Mouse (Mus musculus): ENCODE data around the gene Bcl2l13. TPM values are rescaled to one million over a fixed set of nuclear protein-coding genes. Genes with fewer than 3 reads are reported as not detected.

Gene Bcl2l13
- polyA plus RNA-seq, 1 experiment from 2014 or later: 19.6 TPM

DNA sequence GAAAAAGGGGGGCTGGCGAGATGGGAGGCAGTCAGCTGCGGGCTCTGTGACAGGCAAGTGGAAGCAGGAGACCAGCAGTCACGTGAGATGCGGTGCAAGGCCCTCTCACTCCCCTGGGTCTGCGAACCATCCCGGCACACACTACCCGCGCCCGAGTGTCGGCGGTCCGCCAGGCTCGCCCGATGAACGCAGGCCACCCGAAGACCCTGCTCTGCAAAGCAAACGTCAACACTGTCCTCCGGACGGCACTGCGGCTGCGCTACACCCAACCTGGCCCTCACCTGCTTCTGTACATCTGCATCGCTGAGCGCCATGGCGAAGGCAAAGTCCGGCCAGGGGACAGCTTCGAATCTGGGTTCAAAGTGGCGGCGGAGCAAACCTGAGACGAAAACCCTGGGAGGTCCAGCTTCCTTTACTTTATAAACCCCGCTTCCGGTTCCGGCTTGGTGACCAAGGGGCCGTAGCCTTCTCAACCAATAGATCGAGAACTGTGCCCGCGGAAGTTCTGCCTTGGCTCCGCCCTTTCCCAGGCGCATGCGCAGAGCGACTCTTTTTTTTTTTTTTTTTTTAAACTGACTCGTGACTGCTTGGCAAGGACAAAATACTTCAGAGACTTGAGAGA is 13.6 kb upstream of the Bcl2l13 start, which contains the start of gene Atp6v1e1:
Atp6v1e1 (minus strand) TSS at position 487 of the 622 bp plus-strand sequence.
- under 1% methylated on average over 41 of the region's 41 CpGs for WGBS
- peaks cover 15% of the 10 kb centered on the region for H3K36me3 ChIP-seq (ENCODE audit: control insufficient read depth, insufficient read depth, low read length)
- no peaks in the 10 kb centered on the region for H3K9me3 ChIP-seq (ENCODE audit: control insufficient read depth, low read length)
- H3K4me2 ChIP-seq (ENCODE audit: low read depth, low read length): peak within 1 kb of the TSS; percentile 78
- peaks cover 8% of the 10 kb centered on the region for H3K4me1 ChIP-seq (ENCODE audit: control insufficient read depth, insufficient read depth, low read length)
- no peaks in the 10 kb centered on the region for H3K27me3 ChIP-seq (replicated peaks; ENCODE audit: control insufficient read depth, insufficient read depth, low read length)
- peak within 1 kb of the TSS; percentile 94 for H3K27ac ChIP-seq (ENCODE audit: low read length)
- ATAC-seq: peak; percentile 98
- peak within 1 kb of the TSS; percentile 76 for H3K9ac ChIP-seq (ENCODE audit: low read depth, low read length)
- H3K4me3 ChIP-seq (ENCODE audit: low read length): peak within 1 kb of the TSS; percentile 78

DNA sequence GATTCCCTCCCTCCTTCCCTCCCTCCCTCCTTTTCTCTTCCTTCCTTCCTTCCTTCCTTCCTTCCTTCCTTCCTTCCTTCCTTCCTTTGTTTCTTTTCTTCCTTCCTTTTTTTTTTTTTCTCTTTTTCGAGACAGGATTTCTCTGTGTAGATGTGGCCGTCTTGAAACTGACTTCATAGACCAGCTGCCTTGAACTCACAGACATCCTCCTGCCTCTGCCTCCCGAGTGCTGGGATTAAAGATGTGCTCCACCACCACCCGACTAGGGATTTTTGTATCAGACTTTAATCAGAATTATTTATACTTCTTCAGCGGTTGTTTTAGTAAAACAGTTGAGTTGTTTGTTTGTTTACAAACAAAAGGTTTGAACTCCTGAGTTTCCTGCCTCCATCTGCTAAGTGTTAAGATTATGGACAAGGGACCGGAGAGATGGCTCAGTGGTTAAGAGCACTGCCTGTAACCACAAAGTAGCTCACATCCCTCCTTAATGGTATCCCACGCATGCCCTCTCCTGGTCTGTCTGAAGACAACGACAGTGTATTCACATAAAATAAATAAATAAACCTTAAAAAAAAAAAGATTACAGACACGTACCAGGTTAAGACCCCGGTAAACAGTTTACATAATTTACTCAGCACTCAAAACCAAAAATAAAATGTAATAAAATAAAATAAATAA is 12.9 kb upstream of the Bcl2l13 start:
- Histone ChIP-seq H3K27me3 (replicated peaks; ENCODE audit: control insufficient read depth, insufficient read depth, low read length) (no peaks in the 10 kb centered on the region), H3K4me2 (ENCODE audit: low read depth, low read length) (peak overlapping the region; percentile 39), H3K27ac (ENCODE audit: low read length) (peak overlapping the region; percentile 9; the same call in 1 of the 2 replicates), H3K4me3 (ENCODE audit: low read length) (peak overlapping the region; percentile 78; the same call in 1 of the 2 replicates), H3K36me3 (ENCODE audit: control insufficient read depth, insufficient read depth, low read length) (peaks cover 8% of the 10 kb centered on the region), H3K4me1 (ENCODE audit: control insufficient read depth, insufficient read depth, low read length) (peaks cover 8% of the 10 kb centered on the region), H3K9me3 (ENCODE audit: control insufficient read depth, low read length) (no peaks in the 10 kb centered on the region), H3K9ac (ENCODE audit: low read depth, low read length) (no peak overlapping the region)
- ATAC-seq: peak; percentile 18; the same call in 1 of the 2 replicates
- 66% methylated on average over 10 of the region's 10 CpGs for WGBS

DNA sequence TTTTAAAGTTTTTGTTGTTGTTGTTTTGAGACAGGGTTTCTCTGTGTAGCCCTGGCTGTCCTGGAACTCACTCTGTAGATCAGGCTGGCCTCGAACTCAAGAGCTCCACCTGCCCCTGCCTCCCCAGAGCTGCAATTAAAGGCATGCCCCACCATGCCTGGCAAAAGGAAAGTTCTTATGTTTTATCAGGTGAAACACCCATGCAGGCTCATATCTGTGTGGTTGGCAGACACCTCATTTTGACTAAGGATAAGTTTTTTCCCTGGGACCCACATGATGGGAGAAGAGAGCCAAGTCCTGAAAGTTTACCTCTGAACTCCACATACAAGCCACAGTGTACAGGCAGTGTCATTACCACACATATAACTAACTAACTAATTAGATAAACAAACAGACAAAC is 6.0 kb upstream of the Bcl2l13 start:
- no peak overlapping the region for H3K9ac ChIP-seq (ENCODE audit: low read depth, low read length)
- H3K4me3 ChIP-seq (ENCODE audit: low read length): no peak overlapping the region
- 62% methylated on average over 1 of the region's 1 CpGs for WGBS
- ATAC-seq: no peak; the same call in 1 of the 2 replicates
- H3K4me2 ChIP-seq (ENCODE audit: low read depth, low read length): no peak overlapping the region
- no peaks in the 10 kb centered on the region for H3K9me3 ChIP-seq (ENCODE audit: control insufficient read depth, low read length)
- no peak overlapping the region for H3K27ac ChIP-seq (ENCODE audit: low read length)
- no peaks in the 10 kb centered on the region for H3K4me1 ChIP-seq (ENCODE audit: control insufficient read depth, insufficient read depth, low read length)
- H3K27me3 ChIP-seq (replicated peaks; ENCODE audit: control insufficient read depth, insufficient read depth, low read length): no peaks in the 10 kb centered on the region
- H3K36me3 ChIP-seq (ENCODE audit: control insufficient read depth, insufficient read depth, low read length): no peaks in the 10 kb centered on the region

DNA sequence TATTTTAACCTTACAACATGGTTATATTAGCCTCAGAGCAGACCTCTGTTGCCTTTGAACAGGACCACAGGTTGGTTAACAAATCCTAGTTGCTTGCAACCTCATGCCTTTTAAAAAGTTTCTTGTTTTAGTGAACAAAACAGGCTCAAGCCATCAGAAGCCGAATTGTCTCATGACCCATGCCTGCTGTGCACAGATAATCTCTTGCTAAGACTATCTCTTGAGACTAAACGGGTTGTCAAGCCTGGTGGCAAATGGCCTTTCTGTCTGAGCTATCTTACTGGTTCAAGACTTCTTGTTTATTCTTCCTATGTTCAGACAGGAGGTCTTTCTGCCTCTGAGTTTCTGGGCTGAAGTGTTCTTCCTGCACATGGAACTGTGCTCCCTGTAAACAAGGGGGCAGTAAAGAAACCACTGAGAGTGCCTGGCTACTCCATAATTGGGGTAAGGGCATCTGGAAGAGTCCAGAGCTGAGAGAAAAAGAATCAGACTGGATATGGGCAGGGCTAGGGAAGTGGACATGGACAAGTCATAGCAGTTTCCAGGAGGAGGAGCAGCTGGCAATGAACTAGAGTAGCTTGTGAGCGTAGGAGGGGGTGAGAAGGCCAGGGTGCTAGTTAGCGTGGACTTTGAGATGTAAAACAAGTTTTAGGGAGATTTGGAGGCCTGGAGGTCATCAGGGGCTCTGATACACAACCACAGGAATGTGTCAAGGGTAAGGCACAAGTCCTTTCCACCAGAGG is 5.0 kb upstream of the Bcl2l13 start:
- H3K9me3 ChIP-seq (ENCODE audit: control insufficient read depth, low read length): no peaks in the 10 kb centered on the region
- ATAC-seq: no peak
- no peaks in the 10 kb centered on the region for H3K4me1 ChIP-seq (ENCODE audit: control insufficient read depth, insufficient read depth, low read length)

DNA sequence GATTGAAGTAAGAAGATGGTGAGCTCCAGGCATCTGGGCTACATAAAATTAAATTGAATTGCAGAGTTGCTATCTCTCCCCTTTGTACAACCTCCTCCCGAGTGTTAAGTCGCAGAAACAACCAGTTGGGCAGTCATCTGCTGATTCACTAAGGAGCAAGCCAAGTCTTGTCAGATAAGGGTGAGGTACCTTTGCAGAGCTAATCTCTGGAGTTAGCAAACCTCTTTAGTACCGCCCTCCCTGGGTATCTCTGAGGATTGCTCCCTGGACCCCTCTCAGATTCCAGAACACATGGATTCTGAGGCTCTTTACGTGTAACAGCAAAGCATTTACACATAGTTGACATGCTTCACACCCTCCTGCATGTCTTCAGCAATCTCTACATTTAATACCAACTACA is 3.9 kb upstream of the Bcl2l13 start:
- Histone ChIP-seq H3K36me3 (ENCODE audit: control insufficient read depth, insufficient read depth, low read length) (no peaks in the 10 kb centered on the region), H3K27ac (ENCODE audit: low read length) (no peak overlapping the region), H3K4me1 (ENCODE audit: control insufficient read depth, insufficient read depth, low read length) (peaks cover 2% of the 10 kb centered on the region; the same call in 1 of the 2 replicates), H3K9me3 (ENCODE audit: control insufficient read depth, low read length) (no peaks in the 10 kb centered on the region), H3K4me3 (ENCODE audit: low read length) (no peak overlapping the region), H3K9ac (ENCODE audit: low read depth, low read length) (no peak overlapping the region), H3K27me3 (replicated peaks; ENCODE audit: control insufficient read depth, insufficient read depth, low read length) (no peaks in the 10 kb centered on the region), H3K4me2 (ENCODE audit: low read depth, low read length) (no peak overlapping the region)
- 62% methylated on average over 4 of the region's 4 CpGs for WGBS
- ATAC-seq: no peak

More for the DNA sequence above, 5.0 kb upstream of the Bcl2l13 start:
- WGBS: 59% methylated on average over 4 of the region's 4 CpGs
- no peaks in the 10 kb centered on the region for H3K36me3 ChIP-seq (ENCODE audit: control insufficient read depth, insufficient read depth, low read length)
- H3K9ac ChIP-seq (ENCODE audit: low read depth, low read length): no peak overlapping the region
- H3K27me3 ChIP-seq (replicated peaks; ENCODE audit: control insufficient read depth, insufficient read depth, low read length): no peaks in the 10 kb centered on the region
- no peak overlapping the region for H3K4me3 ChIP-seq (ENCODE audit: low read length)
- no peak overlapping the region for H3K27ac ChIP-seq (ENCODE audit: low read length)
- H3K4me2 ChIP-seq (ENCODE audit: low read depth, low read length): no peak overlapping the region

DNA sequence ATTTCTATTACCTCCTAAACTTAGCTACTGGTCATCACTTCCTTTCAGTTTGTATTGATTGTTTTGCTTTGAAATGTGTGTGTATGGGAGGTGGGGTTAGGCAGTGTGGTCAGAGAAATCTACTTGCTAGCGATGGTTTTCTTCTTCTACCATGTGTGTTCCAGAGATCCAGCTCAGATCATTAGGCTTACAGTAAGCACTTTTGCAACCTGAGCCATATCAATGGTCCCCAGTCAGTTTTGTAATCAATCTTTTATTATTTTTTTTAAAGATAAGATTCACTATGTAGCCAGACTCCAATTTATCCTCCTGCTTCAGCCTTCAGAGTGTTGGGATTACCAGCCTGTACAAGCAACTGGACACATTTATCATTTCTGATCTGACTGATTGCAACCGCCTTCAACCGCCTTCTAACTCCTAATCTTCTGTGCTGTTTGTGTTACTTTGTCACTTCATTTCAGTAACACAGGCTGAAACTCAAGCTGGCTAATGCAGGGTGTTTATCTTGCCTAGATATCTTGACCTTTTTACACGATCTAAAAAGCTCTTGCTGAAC is 1.2 kb upstream of the Bcl2l13 start:
- H3K27me3 ChIP-seq (replicated peaks; ENCODE audit: control insufficient read depth, insufficient read depth, low read length): no peaks in the 10 kb centered on the region
- 76% methylated on average over 4 of the region's 4 CpGs for WGBS
- H3K4me2 ChIP-seq (ENCODE audit: low read depth, low read length): no peak overlapping the region
- no peak overlapping the region for H3K27ac ChIP-seq (ENCODE audit: low read length)
- H3K9ac ChIP-seq (ENCODE audit: low read depth, low read length): no peak overlapping the region
- H3K9me3 ChIP-seq (ENCODE audit: control insufficient read depth, low read length): no peaks in the 10 kb centered on the region
- no peak overlapping the region for H3K4me3 ChIP-seq (ENCODE audit: low read length)
- H3K36me3 ChIP-seq (ENCODE audit: control insufficient read depth, insufficient read depth, low read length): no peaks in the 10 kb centered on the region
- peaks cover 3% of the 10 kb centered on the region; the same call in 1 of the 2 replicates for H3K4me1 ChIP-seq (ENCODE audit: control insufficient read depth, insufficient read depth, low read length)
- ATAC-seq: no peak

DNA sequence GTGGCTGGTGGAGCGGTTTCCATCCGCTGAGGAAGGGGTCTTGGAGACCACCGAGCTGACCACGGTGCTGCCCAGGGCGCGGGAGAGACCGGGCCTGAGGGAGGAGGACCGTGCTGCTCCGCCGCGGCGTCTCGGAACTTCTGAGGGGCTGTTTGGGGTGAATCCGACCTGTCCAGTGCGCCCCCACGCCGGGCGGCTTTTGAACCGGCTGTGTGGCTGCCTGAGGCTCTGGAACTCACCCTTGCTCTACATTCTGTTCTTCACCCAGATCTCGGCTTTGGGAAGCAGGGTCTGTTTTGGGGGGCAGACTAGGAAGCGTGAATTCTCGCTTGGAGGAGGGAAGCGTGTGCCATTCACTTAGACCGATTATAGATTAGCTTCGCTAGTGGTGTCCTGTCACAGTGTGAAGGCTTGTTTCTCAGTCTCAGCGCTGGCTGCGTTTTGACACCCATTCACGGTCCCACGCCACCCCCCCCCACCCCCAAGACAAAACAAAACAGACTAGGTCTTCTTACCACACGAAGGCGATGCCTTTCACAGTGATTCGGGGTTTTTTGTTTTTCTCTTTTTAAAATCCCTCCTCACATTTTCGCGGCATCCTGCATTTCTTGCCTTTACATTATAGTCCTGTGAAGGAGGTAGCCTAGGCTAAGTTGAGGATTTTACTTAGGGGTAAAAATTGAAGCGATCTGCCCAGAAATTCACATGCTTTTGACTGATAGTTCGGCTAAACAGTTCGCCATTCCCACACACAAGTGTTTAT is 558 bp downstream of the Bcl2l13 start:
- Histone ChIP-seq H3K9ac (ENCODE audit: low read depth, low read length) (peak overlapping the region; percentile 97), H3K4me1 (ENCODE audit: control insufficient read depth, insufficient read depth, low read length) (peaks cover 3% of the 10 kb centered on the region; the same call in 1 of the 2 replicates), H3K4me3 (ENCODE audit: low read length) (peak overlapping the region; percentile 75), H3K4me2 (ENCODE audit: low read depth, low read length) (peak overlapping the region; percentile 60), H3K36me3 (ENCODE audit: control insufficient read depth, insufficient read depth, low read length) (no peaks in the 10 kb centered on the region), H3K9me3 (ENCODE audit: control insufficient read depth, low read length) (no peaks in the 10 kb centered on the region), H3K27ac (ENCODE audit: low read length) (peak overlapping the region; percentile 89), H3K27me3 (replicated peaks; ENCODE audit: control insufficient read depth, insufficient read depth, low read length) (no peaks in the 10 kb centered on the region)
- 3% methylated on average over 37 of the region's 37 CpGs for WGBS
- peak; percentile 73 for ATAC-seq

DNA sequence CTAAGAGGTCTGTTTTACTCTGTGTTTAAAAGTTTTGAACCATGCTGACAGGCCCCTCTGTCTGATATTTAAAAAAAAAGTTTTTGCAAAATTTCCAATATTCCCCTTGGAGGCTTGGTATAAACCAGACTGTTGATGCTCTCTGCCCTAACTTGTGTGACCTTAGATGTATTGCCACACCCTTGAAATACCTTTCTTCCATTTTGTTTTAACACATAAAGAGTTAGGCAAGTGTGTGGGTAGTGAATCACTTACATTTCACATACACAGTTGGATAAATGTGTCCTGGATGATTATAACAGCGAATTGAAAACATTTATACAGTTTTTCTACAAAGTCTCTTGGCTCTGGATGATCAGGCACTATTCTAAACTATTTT is 1.1 kb downstream of the Bcl2l13 start:
- ATAC-seq: no peak
- peak overlapping the region; percentile 75 for H3K4me3 ChIP-seq (ENCODE audit: low read length)
- no peaks in the 10 kb centered on the region for H3K9me3 ChIP-seq (ENCODE audit: control insufficient read depth, low read length)
- H3K27ac ChIP-seq (ENCODE audit: low read length): no peak overlapping the region
- no peaks in the 10 kb centered on the region for H3K36me3 ChIP-seq (ENCODE audit: control insufficient read depth, insufficient read depth, low read length)
- WGBS: 50% methylated on average over 1 of the region's 1 CpGs
- peak overlapping the region; percentile 97 for H3K9ac ChIP-seq (ENCODE audit: low read depth, low read length)
- peaks cover 3% of the 10 kb centered on the region; the same call in 1 of the 2 replicates for H3K4me1 ChIP-seq (ENCODE audit: control insufficient read depth, insufficient read depth, low read length)
- peak overlapping the region; percentile 60 for H3K4me2 ChIP-seq (ENCODE audit: low read depth, low read length)
- no peaks in the 10 kb centered on the region for H3K27me3 ChIP-seq (replicated peaks; ENCODE audit: control insufficient read depth, insufficient read depth, low read length)

All from intestine, embryonic 16.5 days (tissue).